Mouse (Mus musculus) lung, embryonic 15.5 days (tissue): ENCODE results near the gene Prdm15. TPM values are rescaled to one million over a fixed set of nuclear protein-coding genes. Genes with fewer than 3 reads are reported as not detected.
A peak's percentile ranks its signal among the peaks of the same experiment; 100 is the strongest.

ENCODE experiments used
- ATAC-seq: fragments of 200-750 bp; cut with Nextera tagmentation; 2 replicates; pipeline ENCODE4 v1.8.0; 2017; ENCODE audit warnings: moderate number of reproducible peaks, borderline replicate concordance; ENCODE audit not compliant: low FRiP score, low TSS enrichment; ENCODE audit errors: extremely low read depth
- H3K27ac ChIP-seq: fragments of 300-500 bp; sonication (generic); 2 replicates; pipeline ENCODE4 v1.5.1; 2015; ENCODE audit warnings: moderate library complexity, mild to moderate bottlenecking, inconsistent platforms
- H3K27me3 ChIP-seq: fragments of 300-500 bp; sonication (generic); 2 replicates; pipeline ENCODE4 v1.6.1; 2015; ENCODE audit warnings: inconsistent platforms
- H3K36me3 ChIP-seq: fragments of 300-500 bp; sonication (generic); 2 replicates; pipeline ENCODE4 v1.6.1; 2015; ENCODE audit warnings: inconsistent platforms
- H3K4me1 ChIP-seq: fragments of 300-500 bp; sonication (generic); 2 replicates; pipeline ENCODE4 v1.6.1; 2015; ENCODE audit warnings: inconsistent platforms
- H3K4me2 ChIP-seq: fragments of 300-500 bp; sonication (generic); 2 replicates; pipeline ENCODE4 v1.6.1; 2015; ENCODE audit warnings: inconsistent platforms, mild to moderate bottlenecking, moderate library complexity
- H3K4me3 ChIP-seq: fragments of 300-500 bp; sonication (generic); 2 replicates; pipeline ENCODE4 v1.5.1; 2015; ENCODE audit warnings: mild to moderate bottlenecking, inconsistent platforms
- H3K9ac ChIP-seq: fragments of 300-500 bp; sonication (generic); 2 replicates; pipeline ENCODE4 v1.6.1; 2015; ENCODE audit warnings: inconsistent platforms
- H3K9me3 ChIP-seq: fragments of 300-500 bp; sonication (generic); 2 replicates; pipeline ENCODE4 v1.6.1; 2016; ENCODE audit warnings: inconsistent platforms
- WGBS: fragments of 180-500 bp; shearing (Covaris S2); methylation state at CpG from one replicate; pipeline ENCODE4 v1.1.7; 2015; 5-methylcytosine and 5-hydroxymethylcytosine counted together
- polyA plus RNA-seq: library from polyadenylated mRNA; unstranded; fragments of >200 nt; fragmentation: Nextera tagmentation; extraction: Ambion mirVana; gene quantifications from 2 replicates; pipeline ENCODE4 v1.2.1, GENCODE M21; 2015

Gene Prdm15
- polyA plus RNA-seq, 1 experiment from 2014 or later: 10.9 TPM

DNA sequence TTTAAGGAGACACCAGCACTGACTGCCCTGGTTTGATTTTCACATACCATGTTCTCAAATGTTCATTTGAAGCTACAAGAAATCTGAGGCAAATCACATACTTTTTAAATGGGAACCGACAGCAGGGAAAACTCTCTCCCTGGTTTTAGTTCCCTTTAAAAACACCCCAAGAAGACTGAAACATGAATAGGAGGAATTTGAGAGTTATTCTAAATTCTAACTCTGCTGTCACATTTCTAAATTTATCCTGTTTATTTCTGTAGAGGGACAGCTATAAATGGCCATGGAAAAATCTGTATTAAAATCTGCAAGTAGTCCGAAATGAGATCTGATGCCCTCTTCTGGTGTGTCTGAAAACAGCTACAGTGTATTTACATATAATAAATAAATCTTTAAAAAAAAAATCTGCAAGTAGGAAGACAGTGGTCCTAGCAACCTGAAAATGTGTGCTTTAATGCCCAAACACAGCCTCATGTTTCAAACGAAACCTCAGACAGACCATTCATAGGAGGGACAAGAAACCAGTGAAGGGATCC is 12.3 kb upstream of the Prdm15 start:
- Histone ChIP-seq H3K9ac (no peak overlapping the region), H3K36me3 (peaks cover 21% of the 10 kb centered on the region; the same call in 1 of the 2 replicates), H3K4me3 (no peak overlapping the region), H3K9me3 (no peaks in the 10 kb centered on the region), H3K4me1 (no peaks in the 10 kb centered on the region), H3K27ac (no peak overlapping the region), H3K4me2 (no peak overlapping the region), H3K27me3 (no peaks in the 10 kb centered on the region)
- ATAC-seq: no peak
- whole genome bisulfite sequencing: 71% methylated on average over 3 of the region's 3 CpGs

DNA sequence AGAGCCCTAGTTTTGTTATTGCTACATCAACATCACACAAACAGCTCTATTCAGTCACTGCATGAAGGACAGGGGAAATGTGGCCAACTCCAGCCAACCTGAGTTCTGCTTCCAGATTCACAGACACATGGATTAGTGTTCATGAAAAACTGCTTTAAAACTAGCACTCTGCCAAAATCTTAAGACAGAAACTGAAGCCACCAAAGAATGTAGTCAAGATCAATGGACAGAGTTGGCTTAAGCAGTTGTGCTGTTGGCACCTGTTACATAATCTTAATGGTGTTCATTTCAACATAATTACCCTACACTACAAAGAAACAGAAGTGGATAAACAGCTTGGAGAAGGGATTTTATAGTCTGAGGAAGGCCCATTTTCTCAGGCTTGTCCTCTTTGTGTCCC is 4.4 kb upstream of the Prdm15 start:
- Histone ChIP-seq H3K27ac (no peak overlapping the region), H3K4me3 (no peak overlapping the region), H3K4me1 (0 out of 2 replicates have a peak, but pooled peaks cover 9% of the 10 kb centered on the region), H3K36me3 (peaks cover 10% of the 10 kb centered on the region; the same call in 1 of the 2 replicates), H3K9ac (no peak overlapping the region), H3K4me2 (no peak overlapping the region), H3K27me3 (no peaks in the 10 kb centered on the region), H3K9me3 (no peaks in the 10 kb centered on the region)
- no peak for ATAC-seq

DNA sequence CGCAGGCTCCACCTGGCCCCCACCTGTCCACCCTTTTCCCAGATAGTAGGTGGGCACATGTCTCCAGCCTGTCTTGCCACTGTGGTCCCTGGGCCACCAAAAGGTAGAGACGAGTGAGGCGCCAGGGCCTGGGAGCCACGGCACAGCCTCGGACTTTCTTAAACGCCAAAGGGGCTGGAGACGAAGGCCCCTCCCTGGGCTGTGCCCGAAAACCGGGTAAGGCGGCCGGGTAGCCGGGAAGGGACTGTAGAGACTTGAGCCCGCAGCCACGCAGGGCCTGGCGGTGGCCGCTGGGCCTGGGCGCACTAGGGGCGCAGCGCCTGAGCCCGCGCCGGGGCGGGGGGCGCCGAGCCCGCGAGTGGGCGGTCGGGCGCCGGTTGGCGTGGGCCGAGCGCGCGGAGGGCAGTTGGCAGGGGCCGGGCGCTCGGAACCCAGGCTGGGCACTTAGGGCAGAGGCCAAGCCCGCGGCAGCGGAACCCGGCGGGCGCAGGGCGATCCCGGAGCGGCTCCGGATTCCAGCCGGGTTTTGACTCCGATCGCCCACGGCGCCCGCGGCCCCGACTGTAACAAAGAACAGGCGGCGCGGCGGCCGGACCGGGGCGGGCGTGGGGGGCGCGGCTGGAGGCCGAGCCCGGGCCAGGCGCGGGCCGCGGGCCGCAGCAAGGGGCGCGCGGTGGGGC is 449 bp downstream of the Prdm15 start:
- peak overlapping the region; percentile 72 for H3K4me2 ChIP-seq
- H3K27ac ChIP-seq: peak overlapping the region; percentile 100
- WGBS: under 1% methylated on average over 73 of the region's 77 CpGs
- H3K36me3 ChIP-seq: no peaks in the 10 kb centered on the region
- H3K4me1 ChIP-seq: peaks cover 22% of the 10 kb centered on the region; the same call in 1 of the 2 replicates
- peak; percentile 94 for ATAC-seq
- peak overlapping the region; percentile 99 for H3K9ac ChIP-seq
- no peaks in the 10 kb centered on the region for H3K9me3 ChIP-seq
- no peaks in the 10 kb centered on the region for H3K27me3 ChIP-seq
- peak overlapping the region; percentile 93 for H3K4me3 ChIP-seq

DNA sequence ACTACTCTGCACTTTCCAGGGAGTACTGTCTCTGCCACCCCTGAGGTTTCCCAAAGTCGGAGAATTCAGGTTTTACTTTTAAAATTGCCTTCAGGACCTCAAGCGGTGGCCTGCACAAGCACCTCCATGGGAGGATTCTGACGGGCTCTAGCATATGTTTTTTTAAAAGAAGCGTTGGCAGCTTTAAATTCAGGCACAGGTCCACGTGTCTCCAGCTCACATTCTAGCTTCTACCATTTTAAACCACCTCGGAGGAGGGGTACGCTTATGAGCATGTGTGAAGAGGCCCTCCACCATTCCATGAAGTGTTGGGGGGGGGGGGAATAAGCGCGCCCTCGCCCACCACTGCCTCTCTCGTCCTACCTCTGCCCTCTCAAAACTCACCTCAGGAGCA is 986 bp downstream of the Prdm15 start:
- no peaks in the 10 kb centered on the region for H3K27me3 ChIP-seq
- ATAC-seq: peak; percentile 60
- H3K9ac ChIP-seq: peak overlapping the region; percentile 99
- peak overlapping the region; percentile 100 for H3K27ac ChIP-seq
- H3K9me3 ChIP-seq: no peaks in the 10 kb centered on the region
- H3K4me1 ChIP-seq: peaks cover 22% of the 10 kb centered on the region; the same call in 1 of the 2 replicates
- H3K4me2 ChIP-seq: peak overlapping the region; percentile 72
- H3K4me3 ChIP-seq: peak overlapping the region; percentile 93
- under 1% methylated on average over 11 of the region's 11 CpGs for WGBS
- no peaks in the 10 kb centered on the region for H3K36me3 ChIP-seq

DNA sequence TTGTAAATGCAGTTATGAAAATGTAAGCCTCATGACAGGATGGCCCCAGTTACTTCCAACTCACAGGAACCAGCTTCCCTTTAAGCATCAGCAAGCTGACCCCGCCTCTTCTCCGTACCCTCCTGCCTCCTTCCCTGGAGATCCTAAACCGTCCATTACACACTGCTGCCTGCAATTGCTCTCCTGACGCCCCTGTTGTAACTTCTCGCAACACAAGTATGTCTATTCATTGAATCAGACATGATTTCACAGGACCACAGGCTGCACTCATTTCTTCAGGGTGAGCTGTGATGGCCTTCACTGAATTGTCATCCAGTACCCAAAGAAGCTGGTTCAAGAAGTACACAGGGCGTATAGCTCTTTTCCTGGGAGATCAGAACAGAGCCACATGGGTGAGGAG is 2.8 kb downstream of the Prdm15 start:
- no peak overlapping the region for H3K9ac ChIP-seq
- ATAC-seq: no peak
- H3K4me3 ChIP-seq: no peak overlapping the region
- H3K27ac ChIP-seq: no peak overlapping the region
- H3K9me3 ChIP-seq: no peaks in the 10 kb centered on the region
- peaks cover 22% of the 10 kb centered on the region for H3K4me1 ChIP-seq
- no peaks in the 10 kb centered on the region for H3K36me3 ChIP-seq
- no peaks in the 10 kb centered on the region for H3K27me3 ChIP-seq
- 80% methylated on average over 6 of the region's 6 CpGs for WGBS
- no peak overlapping the region for H3K4me2 ChIP-seq

DNA sequence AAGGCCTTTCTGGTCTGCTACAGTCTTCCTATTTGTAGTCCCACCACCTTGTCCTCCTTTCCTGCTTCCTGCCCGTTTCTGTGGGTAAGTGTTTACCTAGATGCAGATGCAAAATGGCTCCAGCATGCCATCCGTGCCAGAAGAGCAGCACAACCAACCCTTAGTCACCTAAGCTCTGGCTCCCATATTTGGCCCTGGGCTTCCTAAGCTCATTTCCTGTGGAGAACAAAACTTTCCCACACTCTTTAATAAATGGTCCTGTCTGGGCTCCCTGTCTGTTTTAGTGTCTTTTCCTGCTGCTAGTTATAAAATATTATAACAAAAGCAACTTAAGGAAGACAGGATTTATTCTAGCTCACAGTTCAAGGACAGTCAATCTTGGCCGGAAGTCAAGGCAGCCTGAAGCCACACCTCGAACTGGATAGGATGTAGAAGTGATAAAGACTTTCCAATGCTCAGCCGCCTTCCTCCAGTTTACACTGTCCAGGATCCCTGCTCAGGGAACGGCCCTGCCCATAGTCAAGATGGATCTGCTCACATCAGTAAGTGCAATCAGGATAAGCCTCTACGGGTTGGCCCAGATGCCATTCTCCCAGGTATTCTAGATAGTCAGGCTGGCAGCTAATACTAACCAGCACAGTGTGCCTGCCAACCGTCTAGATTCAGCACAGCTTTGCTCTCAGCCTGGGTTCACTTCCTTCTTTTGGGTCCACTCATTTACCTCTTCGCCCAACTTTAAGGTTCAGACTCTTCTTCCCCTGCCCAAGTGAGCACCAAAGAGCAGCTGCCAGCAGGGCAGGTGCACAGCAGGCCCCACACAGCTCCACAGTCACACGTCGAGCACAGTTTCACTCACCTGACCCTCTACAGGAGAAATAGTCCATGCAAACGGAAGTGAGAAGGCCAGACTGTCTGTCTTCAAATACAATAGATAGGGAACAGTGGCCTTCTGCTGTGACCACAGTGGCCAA is 6.4 kb downstream of the Prdm15 start:
- Histone ChIP-seq H3K27me3 (no peaks in the 10 kb centered on the region), H3K36me3 (no peaks in the 10 kb centered on the region; the same call in 1 of the 2 replicates), H3K9me3 (no peaks in the 10 kb centered on the region), H3K27ac (peak overlapping the region; percentile 61), H3K4me3 (no peak overlapping the region), H3K9ac (no peak overlapping the region), H3K4me1 (peaks cover 10% of the 10 kb centered on the region), H3K4me2 (no peak overlapping the region)
- ATAC-seq: peak; percentile 52
- WGBS: 73% methylated on average over 12 of the region's 12 CpGs

DNA sequence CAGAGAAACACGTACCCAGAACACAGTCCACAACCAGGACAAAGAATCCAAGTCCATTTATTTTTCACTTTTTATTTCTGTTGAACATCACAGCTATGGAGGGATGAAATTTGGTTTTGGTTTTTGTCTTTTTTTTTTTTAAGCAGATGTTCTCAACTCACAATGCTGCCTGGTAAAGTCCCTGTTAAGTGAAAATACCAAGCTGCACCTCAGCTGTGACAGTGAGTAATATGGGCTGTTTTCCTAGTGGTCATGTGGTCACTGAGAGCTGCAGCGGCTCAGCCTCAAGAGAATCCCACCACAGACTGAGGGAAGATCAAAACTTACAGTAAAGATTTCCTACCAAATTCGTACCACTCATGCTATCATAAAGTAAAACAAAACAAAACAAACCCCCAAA is 19.5 kb downstream of the Prdm15 start:
- H3K36me3 ChIP-seq: peaks cover 69% of the 10 kb centered on the region
- no peaks in the 10 kb centered on the region for H3K27me3 ChIP-seq
- H3K27ac ChIP-seq: no peak overlapping the region
- no peak for ATAC-seq
- 83% methylated on average over 3 of the region's 3 CpGs for WGBS
- no peak overlapping the region for H3K9ac ChIP-seq
- no peak overlapping the region for H3K4me2 ChIP-seq
- H3K4me3 ChIP-seq: no peak overlapping the region
- H3K4me1 ChIP-seq: no peaks in the 10 kb centered on the region
- H3K9me3 ChIP-seq: no peaks in the 10 kb centered on the region

DNA sequence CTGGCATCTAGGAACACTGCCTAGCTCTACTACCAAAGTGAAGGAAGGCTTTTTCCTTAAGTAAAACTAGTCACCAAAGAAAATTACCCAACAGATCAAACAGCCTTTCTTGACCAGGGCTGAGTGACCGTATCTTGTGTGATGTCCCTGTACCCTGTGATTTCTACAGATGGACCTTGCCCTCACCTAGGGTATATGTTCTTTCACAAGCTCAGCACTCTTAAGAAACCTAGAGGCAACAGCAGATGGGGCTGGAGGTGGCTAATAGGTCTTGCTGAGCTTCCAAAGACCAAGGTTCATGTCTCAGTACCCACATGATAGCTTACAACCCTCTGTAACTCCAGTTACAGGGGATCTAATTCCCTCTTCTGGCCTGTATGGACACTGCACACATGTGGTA is 23.4 kb downstream of the Prdm15 start:
- 97% methylated on average over 1 of the region's 1 CpGs for WGBS
- no peaks in the 10 kb centered on the region for H3K27me3 ChIP-seq
- no peak overlapping the region for H3K9ac ChIP-seq
- H3K4me3 ChIP-seq: no peak overlapping the region
- H3K9me3 ChIP-seq: no peaks in the 10 kb centered on the region
- peaks cover 36% of the 10 kb centered on the region for H3K36me3 ChIP-seq
- ATAC-seq: no peak
- H3K4me1 ChIP-seq: no peaks in the 10 kb centered on the region
- H3K27ac ChIP-seq: no peak overlapping the region
- H3K4me2 ChIP-seq: no peak overlapping the region

DNA sequence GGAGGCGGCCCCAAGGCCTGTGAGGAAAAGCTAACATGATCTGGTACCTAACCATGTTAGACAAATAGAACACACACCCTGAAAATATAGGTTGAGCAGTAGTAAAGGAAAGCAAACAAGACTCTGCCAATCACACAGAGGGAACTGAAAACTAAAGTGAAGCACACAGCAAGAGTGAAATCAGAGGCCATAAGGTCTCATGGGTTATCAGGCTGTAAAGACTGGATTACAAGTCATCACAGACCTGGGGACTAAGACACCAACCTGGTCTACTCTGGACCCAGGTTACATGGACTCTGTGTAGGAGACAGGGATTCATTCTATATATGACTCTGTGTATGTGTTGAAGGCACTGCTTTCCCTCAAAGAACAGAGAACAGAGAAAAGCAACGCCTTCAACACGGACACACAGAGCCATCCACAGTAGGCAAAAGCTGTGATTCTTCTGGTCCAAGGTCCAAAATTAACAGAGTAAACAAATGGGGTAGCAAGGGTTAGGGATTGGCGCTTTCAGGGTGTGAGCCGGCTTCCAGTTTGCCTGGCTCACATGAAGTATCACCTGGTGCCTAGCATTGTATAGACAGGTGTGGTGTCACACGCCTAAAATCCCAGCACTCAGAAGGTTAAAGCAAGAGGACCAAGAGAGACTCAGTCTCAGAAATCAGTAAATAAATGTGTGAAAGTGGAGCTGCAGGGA is 28.2 kb downstream of the Prdm15 start:
- H3K4me2 ChIP-seq: no peak overlapping the region

DNA sequence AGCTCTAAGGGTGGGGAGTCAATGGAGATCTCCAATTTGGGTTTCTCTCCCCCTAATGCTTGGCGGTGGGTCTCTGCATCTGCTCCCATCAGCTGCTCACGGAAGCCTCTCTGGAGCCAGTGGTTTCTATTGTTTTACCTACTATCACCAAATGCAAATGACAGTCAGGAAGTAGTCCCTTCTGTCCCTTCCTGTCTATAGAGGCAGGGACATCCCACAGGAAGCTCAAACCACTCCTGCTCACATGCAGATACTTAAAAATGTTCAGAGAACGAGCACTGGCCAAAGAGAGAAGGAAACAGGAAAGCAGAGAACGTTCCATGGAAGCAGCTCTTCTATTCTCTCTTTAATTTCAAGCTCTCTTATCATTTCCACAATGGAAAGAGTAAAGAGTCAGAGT is 32.1 kb downstream of the Prdm15 start:
- Histone ChIP-seq H3K4me1 (no peaks in the 10 kb centered on the region), H3K27me3 (no peaks in the 10 kb centered on the region), H3K4me3 (no peak overlapping the region), H3K27ac (peak overlapping the region; percentile 41), H3K4me2 (no peak overlapping the region), H3K9me3 (no peaks in the 10 kb centered on the region), H3K36me3 (peaks cover 54% of the 10 kb centered on the region), H3K9ac (no peak overlapping the region)
- no peak for ATAC-seq
- 83% methylated on average over 4 of the region's 4 CpGs for WGBS

More for the DNA sequence above, 28.2 kb downstream of the Prdm15 start:
- Histone ChIP-seq H3K27me3 (no peaks in the 10 kb centered on the region), H3K9me3 (no peaks in the 10 kb centered on the region), H3K4me1 (no peaks in the 10 kb centered on the region), H3K27ac (no peak overlapping the region), H3K9ac (no peak overlapping the region), H3K36me3 (peaks cover 32% of the 10 kb centered on the region), H3K4me3 (no peak overlapping the region)
- WGBS: 88% methylated on average over 6 of the region's 6 CpGs
- ATAC-seq: no peak

DNA sequence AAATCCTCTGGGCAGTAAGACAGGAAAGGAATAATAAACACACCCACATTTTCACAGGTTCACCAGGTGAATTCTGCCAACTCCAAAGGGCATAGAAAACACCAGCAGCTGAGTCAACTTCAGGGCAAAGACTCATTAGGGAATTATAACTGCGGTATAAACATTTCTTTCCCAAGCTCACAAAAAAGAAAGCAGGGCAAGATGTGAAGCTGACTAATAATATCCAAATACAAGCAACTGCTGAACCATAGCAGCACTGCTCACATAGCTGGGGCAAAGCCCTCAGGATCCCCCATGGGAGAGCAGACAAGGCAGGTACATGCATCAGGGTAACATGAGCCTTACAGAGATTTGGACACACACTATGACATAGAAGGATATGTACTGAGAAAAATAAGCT is 34.2 kb downstream of the Prdm15 start:
- Histone ChIP-seq H3K4me2 (no peak overlapping the region), H3K36me3 (peaks cover 71% of the 10 kb centered on the region)
- WGBS: 92% methylated on average over 1 of the region's 1 CpGs

More for the DNA sequence above, 34.2 kb downstream of the Prdm15 start:
- H3K9me3 ChIP-seq: no peaks in the 10 kb centered on the region
- no peak overlapping the region for H3K4me3 ChIP-seq
- no peaks in the 10 kb centered on the region for H3K4me1 ChIP-seq
- no peak overlapping the region for H3K27ac ChIP-seq
- no peak overlapping the region for H3K9ac ChIP-seq
- ATAC-seq: no peak
- H3K27me3 ChIP-seq: no peaks in the 10 kb centered on the region
